Mouse (Mus musculus): ENCODE results near the gene Mrpl45. TPM values are rescaled to one million over a fixed set of nuclear protein-coding genes. Genes with fewer than 3 reads are reported as not detected.

The Mrpl45 gene
- polyA plus RNA-seq, 1 experiment from 2014 or later = 38.5 TPM

- peak overlapping the region; percentile 100 for H3K4me3 ChIP-seq (replicated peaks; ENCODE audit: low read length)
- H3K27me3 ChIP-seq (ENCODE audit: control insufficient read depth, insufficient read depth, low read length) = no peaks in the 10 kb centered on the region
- peaks cover 15% of the 10 kb centered on the region; the same call in 1 of the 2 replicates for H3K4me1 ChIP-seq (ENCODE audit: control insufficient read depth, insufficient read depth, low read length)
- no peak for ATAC-seq (ENCODE audit: insufficient read depth, low FRiP score)
- peak overlapping the region; percentile 100 for H3K9ac ChIP-seq (ENCODE audit: low read length)
- H3K9me3 ChIP-seq (replicated peaks; ENCODE audit: control insufficient read depth, low read length) = no peaks in the 10 kb centered on the region
- H3K4me2 ChIP-seq (ENCODE audit: low read depth, low read length) = peak overlapping the region; percentile 68
- no peaks in the 10 kb centered on the region for H3K36me3 ChIP-seq (ENCODE audit: control insufficient read depth, insufficient read depth, low read length)
- 67% methylated on average over 6 of the region's 6 CpGs for WGBS
- peak overlapping the region; percentile 98; the same call in 1 of the 2 replicates for H3K27ac ChIP-seq (ENCODE audit: low read length)
Measured at GRCm38 (mm10) chr11:97278456-97278855, 37.1 kb upstream of the Mrpl45 start.

DNA sequence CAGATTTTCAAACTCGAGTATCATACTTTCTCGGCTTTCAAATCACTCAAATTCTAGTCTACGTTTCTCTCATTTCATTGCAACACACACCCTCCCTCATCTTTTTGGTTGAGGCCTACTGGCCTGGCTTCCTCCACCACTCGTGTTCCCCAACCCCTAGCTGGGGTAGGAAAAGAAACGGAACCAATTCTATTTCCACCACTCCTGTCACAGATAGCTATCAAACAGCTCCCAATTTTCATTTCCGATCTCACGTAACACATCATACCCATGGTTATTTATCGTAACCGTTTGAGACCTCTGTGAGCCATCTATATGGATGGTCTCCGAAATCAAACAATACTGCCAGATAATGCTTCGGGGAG lies 36.5 kb upstream of the Mrpl45 start:
- Histone ChIP-seq H3K27ac (ENCODE audit: low read length) (peak overlapping the region; percentile 98), H3K36me3 (ENCODE audit: control insufficient read depth, insufficient read depth, low read length) (no peaks in the 10 kb centered on the region), H3K4me1 (ENCODE audit: control insufficient read depth, insufficient read depth, low read length) (peaks cover 15% of the 10 kb centered on the region; the same call in 1 of the 2 replicates), H3K9me3 (replicated peaks; ENCODE audit: control insufficient read depth, low read length) (no peaks in the 10 kb centered on the region), H3K4me3 (replicated peaks; ENCODE audit: low read length) (peak overlapping the region; percentile 100), H3K27me3 (ENCODE audit: control insufficient read depth, insufficient read depth, low read length) (no peaks in the 10 kb centered on the region), H3K9ac (ENCODE audit: low read length) (peak overlapping the region; percentile 100), H3K4me2 (ENCODE audit: low read depth, low read length) (peak overlapping the region; percentile 68)
- WGBS = 15% methylated on average over 11 of the region's 11 CpGs
- ATAC-seq (ENCODE audit: insufficient read depth, low FRiP score) = no peak

DNA sequence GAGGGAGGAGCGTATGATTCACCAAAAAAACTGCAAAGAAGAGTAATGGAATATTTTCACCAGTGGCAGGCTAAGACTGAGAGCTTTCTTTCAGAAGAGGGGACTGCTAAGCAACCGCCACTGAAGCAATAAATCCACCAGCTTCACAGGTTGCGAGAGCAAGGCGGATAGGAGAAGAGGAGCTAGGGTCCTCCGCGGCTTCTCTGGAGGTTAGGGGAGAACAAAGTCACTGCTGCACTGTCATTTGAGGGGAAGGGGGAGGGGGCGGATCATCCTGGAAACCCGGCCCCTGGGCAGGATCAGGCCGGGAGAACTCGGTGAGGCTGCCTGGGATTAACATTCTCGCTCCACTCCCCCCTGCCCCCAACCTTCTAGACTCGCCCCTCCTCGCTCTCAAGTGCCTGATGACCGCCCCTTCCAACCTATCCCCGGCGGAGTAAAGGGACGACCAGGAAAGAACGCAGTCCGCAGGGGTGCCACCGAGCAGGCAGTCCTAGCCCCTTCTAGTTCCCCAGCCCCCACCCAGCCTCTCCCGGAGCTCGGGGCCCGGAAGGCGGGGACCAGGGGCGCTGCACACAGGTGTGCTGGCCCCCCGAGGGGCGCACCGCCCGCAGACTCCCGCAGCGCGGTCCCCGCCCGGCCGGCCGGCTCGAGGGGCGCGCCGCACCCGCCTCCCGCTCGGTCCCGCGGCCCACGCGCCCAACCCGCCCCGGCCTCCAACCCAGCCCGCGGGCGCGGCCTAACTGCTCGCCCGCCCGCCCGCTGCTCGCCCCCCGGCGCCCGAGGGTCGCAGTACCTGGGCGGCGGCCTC lies 35.9 kb upstream of the Mrpl45 start:
- Histone ChIP-seq H3K4me3 (replicated peaks; ENCODE audit: low read length) (peak overlapping the region; percentile 100), H3K27ac (ENCODE audit: low read length) (peak overlapping the region; percentile 98), H3K36me3 (ENCODE audit: control insufficient read depth, insufficient read depth, low read length) (no peaks in the 10 kb centered on the region), H3K4me2 (ENCODE audit: low read depth, low read length) (peak overlapping the region; percentile 68), H3K9ac (ENCODE audit: low read length) (peak overlapping the region; percentile 100), H3K27me3 (ENCODE audit: control insufficient read depth, insufficient read depth, low read length) (no peaks in the 10 kb centered on the region), H3K4me1 (ENCODE audit: control insufficient read depth, insufficient read depth, low read length) (peaks cover 15% of the 10 kb centered on the region; the same call in 1 of the 2 replicates), H3K9me3 (replicated peaks; ENCODE audit: control insufficient read depth, low read length) (no peaks in the 10 kb centered on the region)
- 1% methylated on average over 56 of the region's 64 CpGs for WGBS
- peak; percentile 71 for ATAC-seq (ENCODE audit: insufficient read depth, low FRiP score)

GRCm38 (mm10) chr11:97280216-97280861 lies 35.2 kb upstream of the Mrpl45 start, which contains the start of gene Npepps:
Gene Npepps, minus strand, starts transcription at chr11:97280638.
- Histone ChIP-seq H3K27ac (ENCODE audit: low read length) (peak within 1 kb of the TSS; percentile 98), H3K4me3 (replicated peaks; ENCODE audit: low read length) (peak within 1 kb of the TSS; percentile 100), H3K9me3 (replicated peaks; ENCODE audit: control insufficient read depth, low read length) (no peaks in the 10 kb centered on the region), H3K4me1 (ENCODE audit: control insufficient read depth, insufficient read depth, low read length) (peaks cover 15% of the 10 kb centered on the region; the same call in 1 of the 2 replicates), H3K4me2 (ENCODE audit: low read depth, low read length) (peak within 1 kb of the TSS; percentile 68), H3K36me3 (ENCODE audit: control insufficient read depth, insufficient read depth, low read length) (no peaks in the 10 kb centered on the region), H3K9ac (ENCODE audit: low read length) (peak within 1 kb of the TSS; percentile 100), H3K27me3 (ENCODE audit: control insufficient read depth, insufficient read depth, low read length) (no peaks in the 10 kb centered on the region)
- WGBS = under 1% methylated on average over 51 of the region's 83 CpGs
- peak; percentile 81 for ATAC-seq (ENCODE audit: insufficient read depth, low FRiP score)

- H3K9ac ChIP-seq (ENCODE audit: low read length) = no peak overlapping the region
- ATAC-seq (ENCODE audit: insufficient read depth, low FRiP score) = no peak
- no peak overlapping the region for H3K27ac ChIP-seq (ENCODE audit: low read length)
- no peaks in the 10 kb centered on the region for H3K36me3 ChIP-seq (ENCODE audit: control insufficient read depth, insufficient read depth, low read length)
- H3K4me1 ChIP-seq (ENCODE audit: control insufficient read depth, insufficient read depth, low read length) = peaks cover 18% of the 10 kb centered on the region; the same call in 1 of the 2 replicates
- no peaks in the 10 kb centered on the region for H3K27me3 ChIP-seq (ENCODE audit: control insufficient read depth, insufficient read depth, low read length)
- WGBS = 59% methylated on average over 6 of the region's 6 CpGs
- no peaks in the 10 kb centered on the region for H3K9me3 ChIP-seq (replicated peaks; ENCODE audit: control insufficient read depth, low read length)
- H3K4me2 ChIP-seq (ENCODE audit: low read depth, low read length) = no peak overlapping the region
- H3K4me3 ChIP-seq (replicated peaks; ENCODE audit: low read length) = no peak overlapping the region
Measured at GRCm38 (mm10) chr11:97282179-97282578, 33.3 kb upstream of the Mrpl45 start.

DNA sequence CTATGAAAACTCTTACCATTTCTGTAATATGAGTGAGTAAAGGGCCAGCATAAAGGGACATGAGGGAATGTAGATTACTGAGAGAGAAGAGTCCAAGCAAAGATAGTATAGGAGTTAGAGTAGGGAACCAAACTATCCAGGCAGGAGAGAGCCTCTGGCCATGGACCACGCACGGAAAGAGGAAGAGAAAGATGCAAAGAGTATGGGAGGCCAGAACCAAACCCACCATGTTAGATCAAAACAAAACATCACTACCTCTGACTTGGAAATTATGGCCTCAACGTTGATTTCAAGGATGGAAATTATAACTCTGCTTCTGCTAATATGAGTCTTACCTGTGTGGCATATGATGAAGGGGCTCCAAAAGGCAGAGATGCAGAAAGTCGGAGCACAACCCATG lies 30.7 kb upstream of the Mrpl45 start:
- Histone ChIP-seq H3K27ac (ENCODE audit: low read length) (no peak overlapping the region), H3K36me3 (ENCODE audit: control insufficient read depth, insufficient read depth, low read length) (no peaks in the 10 kb centered on the region), H3K4me2 (ENCODE audit: low read depth, low read length) (no peak overlapping the region), H3K4me3 (replicated peaks; ENCODE audit: low read length) (no peak overlapping the region), H3K9me3 (replicated peaks; ENCODE audit: control insufficient read depth, low read length) (no peaks in the 10 kb centered on the region), H3K27me3 (ENCODE audit: control insufficient read depth, insufficient read depth, low read length) (no peaks in the 10 kb centered on the region), H3K9ac (ENCODE audit: low read length) (no peak overlapping the region), H3K4me1 (ENCODE audit: control insufficient read depth, insufficient read depth, low read length) (0 out of 2 replicates have a peak, but pooled peaks cover 8% of the 10 kb centered on the region)
- WGBS = 72% methylated on average over 4 of the region's 4 CpGs
- ATAC-seq (ENCODE audit: insufficient read depth, low FRiP score) = no peak

DNA sequence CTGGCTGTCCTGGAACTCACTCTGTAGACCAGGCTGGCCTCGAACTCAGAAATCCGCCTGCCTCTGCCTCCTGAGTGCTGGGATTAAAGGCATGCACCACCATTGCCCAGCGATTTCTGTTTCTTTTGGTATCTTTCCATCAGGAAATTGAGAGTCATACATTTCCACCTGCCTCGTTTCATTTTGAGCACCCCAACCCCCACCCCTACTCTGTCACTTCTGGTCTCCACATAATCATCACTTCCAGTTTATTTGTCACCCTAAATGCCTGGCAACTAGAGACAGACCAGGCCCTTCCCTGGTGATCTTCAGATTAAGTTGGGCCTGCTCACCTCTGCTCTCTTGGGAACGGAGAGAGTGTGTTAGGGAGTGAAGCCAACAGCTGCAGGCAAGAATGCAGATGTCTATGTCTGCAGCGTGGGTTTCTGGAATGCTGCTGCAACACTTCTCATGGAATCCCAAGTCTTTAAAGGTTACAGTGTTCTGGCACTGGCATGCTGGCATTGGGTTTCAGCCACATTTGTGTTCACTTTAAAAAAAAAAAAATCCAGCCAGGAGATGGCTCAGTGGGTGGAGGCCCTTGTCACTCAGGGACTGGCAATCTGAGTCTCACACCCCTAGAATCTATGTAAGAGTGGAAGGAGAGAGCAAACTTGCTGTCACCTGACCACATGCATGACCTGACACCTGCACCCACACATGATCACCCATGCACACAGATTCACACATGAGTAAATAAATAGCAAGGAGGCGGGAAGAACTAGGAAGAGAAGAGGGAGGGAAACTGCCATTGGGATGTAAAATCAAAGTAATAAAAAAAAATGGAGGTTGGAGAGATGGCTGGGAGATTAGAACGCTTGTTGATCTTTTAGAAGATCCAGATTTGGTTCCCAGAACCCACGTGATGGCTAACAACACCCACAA lies 29.4 kb upstream of the Mrpl45 start:
- Histone ChIP-seq H3K4me1 (ENCODE audit: control insufficient read depth, insufficient read depth, low read length) (0 out of 2 replicates have a peak, but pooled peaks cover 9% of the 10 kb centered on the region), H3K9me3 (replicated peaks; ENCODE audit: control insufficient read depth, low read length) (no peaks in the 10 kb centered on the region), H3K36me3 (ENCODE audit: control insufficient read depth, insufficient read depth, low read length) (no peaks in the 10 kb centered on the region), H3K4me3 (replicated peaks; ENCODE audit: low read length) (no peak overlapping the region), H3K27ac (ENCODE audit: low read length) (no peak overlapping the region), H3K9ac (ENCODE audit: low read length) (no peak overlapping the region), H3K4me2 (ENCODE audit: low read depth, low read length) (no peak overlapping the region), H3K27me3 (ENCODE audit: control insufficient read depth, insufficient read depth, low read length) (no peaks in the 10 kb centered on the region)
- 63% methylated on average over 8 of the region's 9 CpGs for WGBS
- ATAC-seq (ENCODE audit: insufficient read depth, low FRiP score) = no peak

DNA sequence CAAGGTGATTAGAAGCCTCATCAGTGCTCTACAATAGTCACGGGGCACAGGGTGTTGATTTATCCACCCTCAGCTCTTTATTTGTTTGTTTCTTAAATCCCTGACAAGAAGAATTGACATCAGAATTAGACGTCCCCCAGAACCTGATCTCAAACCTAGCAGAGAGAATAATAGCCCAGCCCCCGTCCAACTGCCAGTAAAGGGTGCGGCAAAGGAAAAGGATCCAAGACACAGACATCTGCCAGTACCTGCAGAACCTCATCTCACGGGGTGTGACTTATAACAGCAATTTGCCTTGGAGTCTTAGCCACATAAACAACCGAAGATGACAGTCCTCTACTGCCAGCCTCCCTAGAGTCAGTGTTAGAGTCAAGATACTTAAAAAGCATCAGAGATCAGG lies 28.5 kb upstream of the Mrpl45 start:
- Histone ChIP-seq H3K9me3 (replicated peaks; ENCODE audit: control insufficient read depth, low read length) (no peaks in the 10 kb centered on the region), H3K9ac (ENCODE audit: low read length) (no peak overlapping the region), H3K4me1 (ENCODE audit: control insufficient read depth, insufficient read depth, low read length) (0 out of 2 replicates have a peak, but pooled peaks cover 9% of the 10 kb centered on the region), H3K4me2 (ENCODE audit: low read depth, low read length) (no peak overlapping the region), H3K4me3 (replicated peaks; ENCODE audit: low read length) (no peak overlapping the region), H3K27ac (ENCODE audit: low read length) (no peak overlapping the region), H3K27me3 (ENCODE audit: control insufficient read depth, insufficient read depth, low read length) (no peaks in the 10 kb centered on the region), H3K36me3 (ENCODE audit: control insufficient read depth, insufficient read depth, low read length) (no peaks in the 10 kb centered on the region)
- ATAC-seq (ENCODE audit: insufficient read depth, low FRiP score) = no peak
- WGBS = 38% methylated on average over 6 of the region's 6 CpGs
